Mouse (Mus musculus) stomach, embryonic 14.5 days (tissue): ENCODE measurements around the gene Fam129c. TPM values are rescaled to one million over a fixed set of nuclear protein-coding genes. Genes with fewer than 3 reads are reported as not detected.
A peak's percentile ranks its signal among the peaks of the same experiment; 100 is the strongest.

Source experiments
- ATAC-seq: fragments of 200-750 bp; cut with Nextera tagmentation; 2 replicates; pipeline ENCODE4 v1.8.0; 2017; ENCODE audit warnings: low read depth, moderate TSS enrichment; ENCODE audit not compliant: insufficient number of reproducible peaks, insufficient read depth, low FRiP score
- H3K27ac ChIP-seq: fragments of 300-500 bp; sonication (generic); 2 replicates; pipeline ENCODE4 v1.5.1; 2014; ENCODE audit warnings: mild to moderate bottlenecking, low read length, moderate library complexity, mixed read lengths
- H3K27me3 ChIP-seq: fragments of 300-500 bp; sonication (generic); 2 replicates; pipeline ENCODE4 v1.6.1; 2014; ENCODE audit warnings: low read length, control low read depth, mixed read lengths; ENCODE audit not compliant: control insufficient read depth, insufficient read depth
- H3K36me3 ChIP-seq: fragments of 300-500 bp; sonication (generic); 2 replicates; pipeline ENCODE4 v1.6.1; 2014; ENCODE audit warnings: mild to moderate bottlenecking, control low read depth, low read length, moderate library complexity, mixed read lengths; ENCODE audit not compliant: control insufficient read depth, insufficient read depth
- H3K4me1 ChIP-seq: fragments of 300-500 bp; sonication (generic); 2 replicates; pipeline ENCODE4 v1.6.1; 2014; ENCODE audit warnings: low read length, control low read depth, mixed read lengths; ENCODE audit not compliant: control insufficient read depth, insufficient read depth
- H3K4me2 ChIP-seq: fragments of 300-500 bp; sonication (generic); replicated peaks from 2 replicates; pipeline ENCODE4 v1.6.1; 2014; ENCODE audit warnings: low read depth, low read length, control low read depth
- H3K4me3 ChIP-seq: fragments of 300-500 bp; sonication (generic); 2 replicates; pipeline ENCODE4 v1.5.1; 2014; ENCODE audit warnings: low read depth, low read length, control low read depth
- H3K9ac ChIP-seq: fragments of 300-500 bp; sonication (generic); replicated peaks from 2 replicates; pipeline ENCODE4 v1.6.1; 2014; ENCODE audit warnings: low read depth, mild to moderate bottlenecking, control low read depth, low read length, moderate library complexity, mixed read lengths
- H3K9me3 ChIP-seq: fragments of 300-500 bp; sonication (generic); 2 replicates; pipeline ENCODE4 v1.6.1; 2016; ENCODE audit warnings: low read depth, low read length, control low read depth; ENCODE audit not compliant: control insufficient read depth
- WGBS: fragments of 180-500 bp; shearing (Covaris S2); extraction: QIAGEN DNeasy Blood & Tissue Kit; methylation state at CpG from one replicate; pipeline ENCODE4 v1.1.7; 2014; 5-methylcytosine and 5-hydroxymethylcytosine counted together
- polyA plus RNA-seq: library from polyadenylated mRNA; unstranded; fragments of >200 nt; fragmentation: Nextera tagmentation; extraction: Ambion mirVana; gene quantifications from 2 replicates; pipeline ENCODE4 v1.2.1, GENCODE M21; 2014

The Fam129c gene
- polyA plus RNA-seq, 1 experiment from 2014 or later: 4.5 TPM

GRCm38 (mm10) chr8:71593556-71594323 is 3.7 kb upstream of the Fam129c start:
- Histone ChIP-seq H3K27me3 (no peaks in the 10 kb centered on the region), H3K4me2 (no peak overlapping the region; the same call in 1 of the 2 replicates), H3K9me3 (no peaks in the 10 kb centered on the region), H3K9ac (0 out of 2 replicates have a peak overlapping the region, but pooled peaks have one; percentile 6), H3K4me1 (peaks cover 18% of the 10 kb centered on the region; the same call in 1 of the 2 replicates), H3K4me3 (peak overlapping the region; percentile 90; the same call in 1 of the 2 replicates), H3K27ac (no peak overlapping the region), H3K36me3 (peaks cover 6% of the 10 kb centered on the region)
- no peak for ATAC-seq
- 92% methylated on average over 8 of the region's 8 CpGs for WGBS

- peaks cover 6% of the 10 kb centered on the region for H3K36me3 ChIP-seq
- H3K9me3 ChIP-seq: no peaks in the 10 kb centered on the region
- H3K9ac ChIP-seq: 0 out of 2 replicates have a peak overlapping the region, but pooled peaks have one; percentile 6
- no peak overlapping the region for H3K4me3 ChIP-seq
- no peak overlapping the region for H3K4me2 ChIP-seq
- WGBS: 87% methylated on average over 4 of the region's 4 CpGs
- no peaks in the 10 kb centered on the region for H3K27me3 ChIP-seq
- H3K27ac ChIP-seq: no peak overlapping the region
- ATAC-seq: no peak
- peaks cover 18% of the 10 kb centered on the region; the same call in 1 of the 2 replicates for H3K4me1 ChIP-seq
Observed at GRCm38 (mm10) chr8:71594324-71594722, 3.1 kb upstream of the Fam129c start.

GRCm38 (mm10) chr8:71595862-71596261 is 1.6 kb upstream of the Fam129c start:
- no peak overlapping the region for H3K9ac ChIP-seq
- peaks cover 6% of the 10 kb centered on the region for H3K36me3 ChIP-seq
- H3K27me3 ChIP-seq: no peaks in the 10 kb centered on the region
- no peaks in the 10 kb centered on the region for H3K9me3 ChIP-seq
- no peak overlapping the region for H3K27ac ChIP-seq
- no peak overlapping the region for H3K4me3 ChIP-seq
- 11% methylated on average over 27 of the region's 27 CpGs for WGBS
- ATAC-seq: 0 out of 2 replicates have a peak, but pooled peaks have one; percentile 9
- peaks cover 16% of the 10 kb centered on the region; the same call in 1 of the 2 replicates for H3K4me1 ChIP-seq
- H3K4me2 ChIP-seq: no peak overlapping the region

- H3K9ac ChIP-seq: no peak overlapping the region; the same call in 1 of the 2 replicates
Observed at GRCm38 (mm10) chr8:71596384-71596783, 1.1 kb upstream of the Fam129c start.

GRCm38 (mm10) chr8:71596798-71597197 is 650 bp upstream of the Fam129c start:
- 75% methylated on average over 4 of the region's 4 CpGs for WGBS
- Histone ChIP-seq H3K4me2 (no peak overlapping the region), H3K27ac (no peak overlapping the region), H3K27me3 (no peaks in the 10 kb centered on the region), H3K9me3 (no peaks in the 10 kb centered on the region), H3K4me3 (no peak overlapping the region), H3K9ac (no peak overlapping the region), H3K4me1 (peaks cover 12% of the 10 kb centered on the region; the same call in 1 of the 2 replicates), H3K36me3 (peaks cover 6% of the 10 kb centered on the region)
- no peak for ATAC-seq

More at GRCm38 (mm10) chr8:71596384-71596783, 1.1 kb upstream of the Fam129c start:
- H3K4me1 ChIP-seq: peaks cover 12% of the 10 kb centered on the region; the same call in 1 of the 2 replicates
- H3K4me3 ChIP-seq: no peak overlapping the region
- no peaks in the 10 kb centered on the region for H3K27me3 ChIP-seq
- no peak overlapping the region for H3K4me2 ChIP-seq
- 57% methylated on average over 6 of the region's 6 CpGs for WGBS
- peaks cover 6% of the 10 kb centered on the region for H3K36me3 ChIP-seq
- H3K9me3 ChIP-seq: no peaks in the 10 kb centered on the region
- no peak overlapping the region for H3K27ac ChIP-seq
- no peak for ATAC-seq

GRCm38 (mm10) chr8:71598375-71598774 is 927 bp downstream of the Fam129c start:
- 0 out of 2 replicates have a peak, but pooled peaks cover 2% of the 10 kb centered on the region for H3K27me3 ChIP-seq
- H3K4me1 ChIP-seq: peaks cover 15% of the 10 kb centered on the region
- no peak overlapping the region for H3K4me2 ChIP-seq
- no peaks in the 10 kb centered on the region for H3K9me3 ChIP-seq
- no peak overlapping the region for H3K9ac ChIP-seq
- peaks cover 6% of the 10 kb centered on the region for H3K36me3 ChIP-seq
- no peak overlapping the region for H3K4me3 ChIP-seq
- H3K27ac ChIP-seq: no peak overlapping the region
- no peak for ATAC-seq

GRCm38 (mm10) chr8:71598841-71599240 is 1.4 kb downstream of the Fam129c start:
- Histone ChIP-seq H3K4me1 (peaks cover 14% of the 10 kb centered on the region), H3K27me3 (0 out of 2 replicates have a peak, but pooled peaks cover 2% of the 10 kb centered on the region), H3K4me3 (no peak overlapping the region), H3K27ac (no peak overlapping the region), H3K4me2 (no peak overlapping the region), H3K9ac (no peak overlapping the region), H3K9me3 (no peaks in the 10 kb centered on the region), H3K36me3 (peaks cover 6% of the 10 kb centered on the region)
- ATAC-seq: no peak
- WGBS: 95% methylated on average over 5 of the region's 5 CpGs

- Histone ChIP-seq H3K27ac (no peak overlapping the region), H3K4me1 (peaks cover 16% of the 10 kb centered on the region), H3K36me3 (no peaks in the 10 kb centered on the region), H3K4me3 (peak overlapping the region; percentile 36), H3K27me3 (0 out of 2 replicates have a peak, but pooled peaks cover 2% of the 10 kb centered on the region), H3K4me2 (peak overlapping the region; percentile 73), H3K9me3 (no peaks in the 10 kb centered on the region), H3K9ac (peak overlapping the region; percentile 25)
- WGBS: 4% methylated on average over 65 of the region's 65 CpGs
- peak; percentile 1; the same call in 1 of the 2 replicates for ATAC-seq
Observed at GRCm38 (mm10) chr8:71601939-71602665, 4.7 kb downstream of the Fam129c start.
